Mouse (Mus musculus) spleen, adult 2 months (tissue): ENCODE data around the gene Zpbp2.

Experiments used
- CTCF ChIP-seq: fragments of 200-500 bp; IDR thresholded peaks from 2 replicates; pipeline ENCODE4 v1.5.1; 2011; ENCODE audit warnings: mild to moderate bottlenecking, inconsistent platforms; ENCODE audit not compliant: insufficient read depth, insufficient read length, insufficient replicate concordance; ENCODE audit errors: extremely low read depth
- POLR2A ChIP-seq: fragments of 200-500 bp; IDR thresholded peaks from 2 replicates; pipeline ENCODE4 v1.6.1; 2011; ENCODE audit warnings: low read depth, low read length, inconsistent platforms

GRCm38 (mm10) chr11:98582030-98582388, 31.1 kb downstream of the Zpbp2 start:
- TF ChIP-seq CTCF (no peak), POLR2A (no peak)
